Mouse (Mus musculus) embryonic facial prominence, embryonic 11.5 days (tissue): ENCODE measurements around the gene Fam151b. TPM values are rescaled to one million over a fixed set of nuclear protein-coding genes. Genes with fewer than 3 reads are reported as not detected.

Source experiments
- ATAC-seq: fragments of 200-750 bp; cut with Nextera tagmentation; replicated peaks from 2 replicates; pipeline ENCODE4 v1.8.0; 2017; ENCODE audit warnings: low read depth; ENCODE audit not compliant: insufficient number of reproducible peaks, low FRiP score, low TSS enrichment
- DNase-seq: peaks from one replicate; pipeline ENCODE4 v3.0.0-alpha.2; 2015; ENCODE audit warnings: low spot score
- H3K27ac ChIP-seq: fragments of 300-500 bp; sonication (generic); replicated peaks from 2 replicates; pipeline ENCODE4 v1.5.1; 2014; ENCODE audit warnings: mild to moderate bottlenecking, low read depth, low read length, control low read depth
- H3K27me3 ChIP-seq: fragments of 300-500 bp; sonication (generic); 2 replicates; pipeline ENCODE4 v1.6.1; 2014; ENCODE audit warnings: mild to moderate bottlenecking, low read length, moderate library complexity, mixed read lengths; ENCODE audit not compliant: control insufficient read depth, insufficient read depth
- H3K36me3 ChIP-seq: fragments of 300-500 bp; sonication (generic); replicated peaks from 2 replicates; pipeline ENCODE4 v1.6.1; 2014; ENCODE audit warnings: low read depth, mild to moderate bottlenecking, low read length, moderate library complexity, mixed read lengths; ENCODE audit not compliant: control insufficient read depth, insufficient read depth
- H3K4me1 ChIP-seq: fragments of 300-500 bp; sonication (generic); 2 replicates; pipeline ENCODE4 v1.6.1; 2014; ENCODE audit warnings: low read length, mixed read lengths; ENCODE audit not compliant: control insufficient read depth, insufficient read depth
- H3K4me2 ChIP-seq: fragments of 300-500 bp; sonication (generic); 2 replicates; pipeline ENCODE4 v1.6.1; 2014; ENCODE audit warnings: low read depth, mild to moderate bottlenecking, control low read depth, low read length, moderate library complexity
- H3K4me3 ChIP-seq: fragments of 300-500 bp; sonication (generic); 2 replicates; pipeline ENCODE4 v1.5.1; 2014; ENCODE audit warnings: low read depth, low read length, control low read depth
- H3K9ac ChIP-seq: fragments of 300-500 bp; sonication (generic); replicated peaks from 2 replicates; pipeline ENCODE4 v1.6.1; 2014; ENCODE audit warnings: mild to moderate bottlenecking, control low read depth, low read length
- H3K9me3 ChIP-seq: fragments of 300-500 bp; sonication (generic); replicated peaks from 2 replicates; pipeline ENCODE4 v1.6.1; 2016; ENCODE audit warnings: mild to moderate bottlenecking, low read length, inconsistent platforms, mixed read lengths; ENCODE audit not compliant: control insufficient read depth
- WGBS: fragments of 180-500 bp; shearing (Covaris S2); extraction: QIAGEN DNeasy Blood & Tissue Kit; methylation state at CpG from one replicate; pipeline ENCODE4 v1.1.7; 2014; 5-methylcytosine and 5-hydroxymethylcytosine counted together
- polyA plus RNA-seq: library from polyadenylated mRNA; unstranded; fragments of >200 nt; fragmentation: Nextera tagmentation; extraction: Ambion mirVana; gene quantifications from 2 replicates; pipeline ENCODE4 v1.2.1, GENCODE M21; 2014

Fam151b gene
- polyA plus RNA-seq, 1 experiment from 2014 or later: not detected

GRCm38 (mm10) chr13:92491923-92492322 is 8.1 kb upstream of the Fam151b start:
- H3K4me1 ChIP-seq: no peaks in the 10 kb centered on the region
- H3K27ac ChIP-seq: no peak overlapping the region
- no peak overlapping the region for H3K4me2 ChIP-seq
- WGBS: 92% methylated on average over 1 of the region's 1 CpGs
- no peaks in the 10 kb centered on the region for H3K36me3 ChIP-seq
- no peaks in the 10 kb centered on the region for H3K9me3 ChIP-seq
- no peak overlapping the region for H3K9ac ChIP-seq
- H3K4me3 ChIP-seq: no peak overlapping the region
- H3K27me3 ChIP-seq: no peaks in the 10 kb centered on the region
- ATAC-seq (no peak), DNase-seq (no peak)

GRCm38 (mm10) chr13:92490817-92491216 is 7.0 kb upstream of the Fam151b start:
- ATAC-seq: no peak
- H3K4me1 ChIP-seq: no peaks in the 10 kb centered on the region
- H3K27me3 ChIP-seq: no peaks in the 10 kb centered on the region
- no peaks in the 10 kb centered on the region for H3K36me3 ChIP-seq
- whole genome bisulfite sequencing: 75% methylated on average over 4 of the region's 4 CpGs
- H3K4me2 ChIP-seq: no peak overlapping the region
- no peak overlapping the region for H3K9ac ChIP-seq
- no peak overlapping the region for H3K4me3 ChIP-seq
- no peak overlapping the region for H3K27ac ChIP-seq
- H3K9me3 ChIP-seq: no peaks in the 10 kb centered on the region
- no peak for DNase-seq

- ATAC-seq (peak; percentile 50; the same call in 1 of the 2 replicates), DNase-seq (peak; percentile 54)
- Histone ChIP-seq H3K27me3 (no peaks in the 10 kb centered on the region), H3K9me3 (no peaks in the 10 kb centered on the region), H3K9ac (no peak overlapping the region), H3K36me3 (no peaks in the 10 kb centered on the region), H3K4me2 (peak overlapping the region; percentile 59), H3K4me3 (peak overlapping the region; percentile 36), H3K27ac (no peak overlapping the region), H3K4me1 (no peaks in the 10 kb centered on the region)
- 11% methylated on average over 3 of the region's 3 CpGs for WGBS
These were observed 467 bp downstream of the Fam151b start for GRCm38 (mm10) chr13:92483348-92483747.

GRCm38 (mm10) chr13:92470151-92470550 is 13.7 kb downstream of the Fam151b start:
- H3K4me2 ChIP-seq: no peak overlapping the region
- DNase-seq (no peak), ATAC-seq (no peak)
- WGBS: 63% methylated on average over 2 of the region's 2 CpGs
- no peaks in the 10 kb centered on the region for H3K9me3 ChIP-seq
- H3K9ac ChIP-seq: no peak overlapping the region
- H3K27me3 ChIP-seq: no peaks in the 10 kb centered on the region
- no peaks in the 10 kb centered on the region for H3K36me3 ChIP-seq
- no peaks in the 10 kb centered on the region for H3K4me1 ChIP-seq
- H3K4me3 ChIP-seq: no peak overlapping the region
- no peak overlapping the region for H3K27ac ChIP-seq

- DNase-seq: no peak
- WGBS: 64% methylated on average over 2 of the region's 2 CpGs
These were observed 14.4 kb downstream of the Fam151b start for GRCm38 (mm10) chr13:92469381-92469780.

GRCm38 (mm10) chr13:92467891-92468290 is 15.9 kb downstream of the Fam151b start:
- 70% methylated on average over 9 of the region's 9 CpGs for WGBS
- ATAC-seq (no peak), DNase-seq (no peak)
- no peaks in the 10 kb centered on the region for H3K27me3 ChIP-seq
- H3K36me3 ChIP-seq: no peaks in the 10 kb centered on the region
- no peaks in the 10 kb centered on the region for H3K9me3 ChIP-seq
- H3K27ac ChIP-seq: no peak overlapping the region
- H3K4me3 ChIP-seq: no peak overlapping the region
- H3K9ac ChIP-seq: no peak overlapping the region
- no peak overlapping the region for H3K4me2 ChIP-seq
- no peaks in the 10 kb centered on the region for H3K4me1 ChIP-seq

More at GRCm38 (mm10) chr13:92469381-92469780, 14.4 kb downstream of the Fam151b start:
- Histone ChIP-seq H3K9me3 (no peaks in the 10 kb centered on the region), H3K4me1 (no peaks in the 10 kb centered on the region), H3K9ac (no peak overlapping the region), H3K27me3 (no peaks in the 10 kb centered on the region), H3K4me3 (no peak overlapping the region), H3K36me3 (no peaks in the 10 kb centered on the region), H3K27ac (no peak overlapping the region), H3K4me2 (no peak overlapping the region)
- no peak for ATAC-seq

- WGBS: 93% methylated on average over 3 of the region's 3 CpGs
- no peaks in the 10 kb centered on the region for H3K27me3 ChIP-seq
- H3K9ac ChIP-seq: no peak overlapping the region
- H3K36me3 ChIP-seq: no peaks in the 10 kb centered on the region
- H3K9me3 ChIP-seq: no peaks in the 10 kb centered on the region
- H3K4me3 ChIP-seq: no peak overlapping the region
- ATAC-seq (no peak), DNase-seq (no peak)
- no peak overlapping the region for H3K4me2 ChIP-seq
- no peaks in the 10 kb centered on the region for H3K4me1 ChIP-seq
- no peak overlapping the region for H3K27ac ChIP-seq
These were observed 19.1 kb downstream of the Fam151b start for GRCm38 (mm10) chr13:92464698-92465097.

- no peaks in the 10 kb centered on the region for H3K27me3 ChIP-seq
- 86% methylated on average over 7 of the region's 7 CpGs for WGBS
- H3K36me3 ChIP-seq: no peaks in the 10 kb centered on the region
- H3K4me2 ChIP-seq: no peak overlapping the region
- DNase-seq: no peak
- H3K27ac ChIP-seq: no peak overlapping the region
- no peak overlapping the region for H3K9ac ChIP-seq
- no peak for ATAC-seq
- no peaks in the 10 kb centered on the region for H3K9me3 ChIP-seq
- H3K4me3 ChIP-seq: no peak overlapping the region
- H3K4me1 ChIP-seq: no peaks in the 10 kb centered on the region
These were observed 36.9 kb downstream of the Fam151b start for GRCm38 (mm10) chr13:92446872-92447271.
